Mouse (Mus musculus) embryonic stem cell, embryonic (primary cell): ENCODE results near the gene Nmral1.
"Not testable (repeated sequence)": the region's sequence is repeated elsewhere in the genome, so short reads cannot be mapped to it uniquely, and the experiment has no call there.

Experiments
- CTCF ChIA-PET, 4 experiments: fragments of 300-600 bp in 2 of 4; fragments of 350-600 bp in 2 of 4; sonication (Branson Sonifier 250); formaldehyde crosslinking; loops; one replicate each; lab custom pipeline; 2022; ENCODE audit warnings: inconsistent platforms in 2 of 4; lab: Charles Lee
- POLR2A ChIA-PET, 4 experiments: fragments of 300-600 bp in 2 of 4; fragments of 350-600 bp in 2 of 4; sonication (Branson Sonifier 250); formaldehyde crosslinking; loops; one replicate each; lab custom pipeline; 2022; ENCODE audit warnings: antibody characterized with exemption in 4 of 4, inconsistent platforms in 1 of 4; lab: Charles Lee

Gene Nmral1

DNA sequence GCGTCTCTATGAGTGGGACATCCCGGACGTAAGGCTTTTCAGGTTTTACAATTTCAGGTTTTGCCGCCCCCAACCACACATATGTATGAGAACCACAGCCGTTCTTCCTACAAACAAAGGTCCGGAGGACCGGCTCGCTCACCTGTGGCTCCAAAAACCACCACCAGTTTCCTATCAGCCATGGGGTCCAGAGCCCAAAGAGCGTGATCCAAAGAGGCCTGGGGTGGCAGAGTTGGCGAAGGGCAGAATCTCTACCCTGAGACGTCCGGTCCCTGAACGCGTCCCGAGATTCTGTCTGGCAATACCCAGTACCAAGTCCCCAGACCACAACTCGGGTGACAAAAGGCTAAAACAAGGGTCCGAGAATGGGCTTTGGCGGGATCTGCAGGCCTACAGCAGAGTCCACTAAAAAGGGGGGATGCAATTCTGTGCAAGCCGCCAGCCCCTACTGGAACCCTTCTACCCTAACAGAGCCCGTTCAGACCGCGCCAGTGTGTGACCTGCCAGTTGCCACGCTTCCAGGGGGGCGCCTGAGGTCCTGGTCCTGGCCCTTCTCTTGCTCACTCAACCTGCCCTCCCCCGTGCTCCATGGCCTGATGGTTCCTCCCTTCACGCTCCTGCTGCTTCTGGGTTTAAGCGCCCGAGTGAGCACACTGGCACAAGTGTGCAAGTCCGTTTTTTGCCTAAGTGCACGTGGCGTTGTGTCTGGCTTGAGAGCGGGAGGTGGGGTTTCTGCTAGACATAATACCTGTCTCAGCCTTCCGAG, at the start of gene Nmral1:
Gene Nmral1, minus strand, starts transcription at position 604 of the 766 bp plus-strand sequence.
- ChIA-PET POLR2A (interaction anchor here in 3 of 4 experiments (0.8 to 5.2 kb wide), 7 partner anchors 6 to 161 kb away, joined by 3 to 25 read pairs (median 4); partner anchors contain the start of genes Cdip1 (in 1 of the 3), Hmox2 (in 1 of the 3) and Ubald1 (in 1 of the 3)), CTCF (interaction anchor here in 1 of 4 experiments (1.4 kb wide), 1 partner anchor 52 kb away, joined by 3 read pairs; no protein-coding TSS in a partner anchor)

DNA sequence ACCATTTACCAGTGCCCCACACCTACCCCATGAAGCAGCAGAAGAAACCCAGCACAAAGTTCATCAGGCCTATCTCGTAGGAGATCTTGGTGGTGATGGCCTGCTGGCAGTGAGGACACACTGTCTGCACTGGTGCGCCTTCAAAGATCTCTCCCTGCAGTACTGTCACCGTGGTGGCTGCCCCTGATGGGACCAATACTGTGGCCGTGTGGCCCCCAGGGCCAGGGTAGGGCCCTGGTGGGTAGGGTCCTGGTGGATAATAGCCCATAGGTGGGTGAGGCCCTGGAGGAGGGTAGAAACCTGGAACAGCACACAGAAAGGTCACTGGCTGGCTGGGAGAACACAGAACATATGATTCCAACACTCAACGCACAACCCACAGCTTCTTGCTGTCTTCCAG, 49.6 kb upstream of the Nmral1 start:
- ChIA-PET CTCF (interaction anchor here in 2 of 4 experiments (0.7 to 1.0 kb wide), 2 partner anchors 8 to 206 kb away, joined by 3 read pairs; no protein-coding TSS in a partner anchor), POLR2A (interaction anchor here in 2 of 4 experiments (0.5 to 1.1 kb wide), 3 partner anchors 34 to 108 kb away, joined by 3 read pairs; no protein-coding TSS in a partner anchor)

DNA sequence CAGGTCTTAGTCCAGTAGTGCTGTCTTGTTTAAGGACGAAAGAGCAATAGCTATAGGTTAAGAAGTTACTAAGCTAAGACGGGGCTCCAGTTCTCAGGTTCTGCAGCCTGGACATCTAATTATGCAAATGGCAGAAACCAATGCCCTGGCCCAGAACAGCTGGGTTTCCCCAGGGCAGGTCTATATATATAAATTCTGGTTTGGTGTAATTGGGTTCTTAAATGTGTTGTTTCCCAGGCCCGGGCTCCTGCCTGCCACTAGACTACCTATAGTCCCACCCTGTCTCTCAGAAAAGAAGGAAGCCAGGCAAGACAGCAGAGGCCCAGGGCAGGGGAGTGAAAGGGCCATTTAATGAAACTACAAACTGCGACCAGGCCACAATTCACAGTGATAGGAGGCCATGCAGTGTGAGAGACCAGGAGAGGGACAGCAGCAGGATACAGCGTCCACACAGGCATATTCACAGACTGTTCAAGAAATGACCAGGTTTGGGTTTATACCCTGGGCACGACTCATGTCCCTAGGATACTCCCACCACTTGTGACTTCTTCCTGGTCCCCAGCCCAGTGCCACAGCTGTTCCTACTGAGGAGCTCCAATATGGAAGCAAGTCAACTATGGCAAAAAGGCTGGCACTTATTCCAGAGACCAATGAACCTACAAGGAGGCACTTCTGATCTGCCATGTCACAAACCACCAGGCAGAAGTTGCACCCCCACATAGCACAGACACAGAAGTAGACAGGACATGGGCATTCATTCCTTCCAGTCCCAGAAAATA, 48.0 kb upstream of the Nmral1 start:
- ChIA-PET CTCF (no interaction called here), POLR2A (interaction anchor here in 3 of 4 experiments (0.9 to 1.5 kb wide), 6 partner anchors 9 to 113 kb away, joined by 3 to 4 read pairs (median 3); partner anchors contain the start of genes Cdip1 (in 1 of the 3), Coro7 (in 1 of the 3) and Ubald1 (in 1 of the 3))

DNA sequence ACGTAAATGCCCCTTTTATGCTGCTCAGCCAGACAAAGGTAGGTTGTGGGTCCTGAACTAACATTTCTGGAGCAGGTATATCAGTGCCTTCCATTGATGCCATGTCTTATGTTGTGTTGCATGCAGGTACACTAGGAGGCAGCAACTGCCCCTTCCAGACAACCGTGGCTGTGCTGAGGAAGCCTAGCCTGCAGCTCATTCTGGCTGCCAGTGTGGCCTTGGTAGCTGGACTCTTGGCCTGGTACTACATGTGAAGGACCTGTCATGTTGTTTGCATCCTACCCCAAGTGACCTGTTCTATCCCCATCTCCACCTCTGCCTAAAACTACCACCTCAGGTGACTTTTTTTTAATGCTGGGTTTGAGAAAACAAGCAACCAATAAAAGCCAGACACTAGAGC, 46.7 kb upstream of the Nmral1 start:
- CTCF ChIA-PET = interaction anchor here in 3 of 4 experiments (1.2 to 1.6 kb wide), 3 partner anchors 97 to 148 kb away, joined by 3 to 6 read pairs (median 3); no protein-coding TSS in a partner anchor
- POLR2A ChIA-PET = interaction anchor here in 2 of 4 experiments (0.5 to 1.5 kb wide), 4 partner anchors 9 to 105 kb away, joined by 3 to 11 read pairs (median 4); partner anchors contain the start of gene Cdip1 (in 1 of the 2)

DNA sequence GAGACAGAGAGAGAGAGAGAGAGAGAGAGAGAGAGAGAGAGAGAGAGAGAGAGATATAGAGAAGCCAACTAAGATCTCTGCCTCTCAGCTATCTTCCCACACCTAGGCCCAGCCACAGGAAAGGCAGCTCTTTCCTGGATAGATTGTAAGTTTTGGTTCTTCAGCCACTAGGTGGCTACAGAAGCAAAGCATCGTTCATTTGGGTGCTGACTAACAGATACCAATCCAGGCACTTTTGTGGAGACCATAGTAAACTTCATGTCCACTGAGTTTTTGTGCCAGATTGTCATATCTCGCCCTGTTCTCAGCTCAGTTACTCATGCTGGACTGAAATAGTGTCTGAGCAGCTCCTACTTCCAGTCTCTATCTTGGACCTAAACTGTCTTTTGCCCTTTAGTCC, 44.1 kb upstream of the Nmral1 start:
- ChIA-PET POLR2A (interaction anchor here in 2 of 4 experiments (0.6 to 2.7 kb wide), 15 partner anchors 8 to 572 kb away, joined by 3 to 9 read pairs (median 3); partner anchors contain the start of genes Cdip1 (in 2 of the 2), 4930562C15Rik (in 1 of the 2) and Ubald1 (in 1 of the 2)), CTCF (interaction anchor here (0.6 to 2.5 kb wide), 27 partner anchors 8 to 384 kb away, joined by 3 to 9 read pairs (median 4); partner anchors contain the start of genes Cdip1 (in 2 of the 4), 4930562C15Rik (in 1 of the 4), Coro7 (in 1 of the 4) and Sec14l5 (in 1 of the 4))

DNA sequence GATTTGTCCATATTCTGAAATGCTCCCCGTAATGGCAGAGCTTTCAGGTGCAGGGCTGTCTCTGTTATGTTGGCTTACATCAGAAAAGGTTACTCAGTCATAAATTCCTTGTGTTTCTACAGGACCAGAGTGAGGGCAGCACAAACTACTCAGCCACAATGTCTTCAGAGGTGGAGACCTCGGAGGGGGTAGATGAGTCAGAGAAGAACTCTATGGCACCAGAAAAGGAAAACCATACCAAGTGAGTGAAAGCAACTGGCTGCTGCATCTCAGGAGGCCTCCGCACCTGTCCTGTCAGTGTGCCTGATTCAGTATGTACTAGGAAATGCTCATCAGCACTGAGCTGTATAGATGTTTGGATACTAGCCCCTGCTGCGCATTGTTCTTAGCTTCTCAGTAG, 43.3 kb upstream of the Nmral1 start:
- ChIA-PET CTCF (interaction anchor here in 3 of 4 experiments (0.8 to 2.5 kb wide), 7 partner anchors 8 to 151 kb away, joined by 3 to 9 read pairs (median 6); no protein-coding TSS in a partner anchor), POLR2A (interaction anchor here in 2 of 4 experiments (0.8 to 2.7 kb wide), 7 partner anchors 8 to 118 kb away, joined by 3 to 8 read pairs (median 4); partner anchors contain the start of genes Cdip1 (in 2 of the 2) and Ubald1 (in 1 of the 2))

DNA sequence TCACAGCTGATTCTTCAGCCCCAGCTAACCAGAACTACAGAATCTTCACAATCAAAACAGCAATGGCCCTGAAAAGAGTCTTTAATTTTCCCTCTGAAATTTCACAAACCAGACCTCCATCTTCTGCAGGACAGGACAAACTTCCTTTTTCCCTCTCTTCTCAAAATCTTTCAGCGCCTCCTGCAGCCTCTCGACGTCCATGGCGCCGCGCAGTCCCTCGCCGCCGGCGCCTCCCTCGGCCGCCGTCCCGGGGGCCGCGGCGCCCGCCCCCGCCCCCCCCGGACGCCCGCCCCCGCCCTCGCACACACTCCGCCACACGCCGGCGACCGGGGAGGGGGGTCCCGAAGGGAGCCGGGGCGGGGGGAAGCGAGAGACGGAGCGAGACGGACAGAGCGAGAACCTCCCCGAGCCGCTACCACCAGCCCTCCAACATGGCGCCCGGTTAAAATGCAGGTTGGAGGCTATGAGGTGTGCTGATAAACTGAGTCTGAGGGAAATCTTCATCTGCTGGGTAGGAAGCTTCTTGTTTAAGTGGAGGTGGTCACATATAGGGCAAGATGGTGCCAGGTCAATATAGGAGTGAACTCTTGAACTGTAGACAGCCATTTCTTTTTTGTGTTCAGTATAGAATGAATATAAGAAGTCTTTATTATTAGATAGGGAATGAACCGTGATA, 37.6 kb upstream of the Nmral1 start:
- POLR2A ChIA-PET = interaction anchor here in 1 of 4 experiments (1.8 kb wide), 1 partner anchor 15 kb away, joined by 4 read pairs; no protein-coding TSS in a partner anchor
- CTCF ChIA-PET = not testable (repeated sequence)

DNA sequence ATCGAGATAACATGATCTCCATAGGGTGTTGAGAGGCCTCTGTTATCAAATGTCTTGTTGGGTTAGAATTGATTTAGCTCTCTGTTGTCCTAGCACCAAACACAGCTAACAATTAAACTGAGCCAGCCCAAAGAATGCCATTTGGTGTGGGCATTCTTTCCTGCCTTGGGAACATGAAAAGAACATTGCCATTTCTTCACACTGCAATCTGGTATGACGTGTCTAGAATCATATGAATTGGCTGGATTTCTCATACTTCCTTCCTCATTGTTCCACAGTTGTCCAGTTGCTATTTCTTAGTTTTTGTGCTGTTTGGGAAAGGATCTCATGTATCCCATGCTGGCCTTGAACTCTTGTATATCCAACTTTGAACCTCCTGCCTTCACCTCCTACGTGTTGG, 34.9 kb upstream of the Nmral1 start:
- POLR2A ChIA-PET = interaction anchor here in 2 of 4 experiments (1.0 to 1.5 kb wide), 2 partner anchors 10 to 12 kb away, joined by 4 read pairs; no protein-coding TSS in a partner anchor
- CTCF ChIA-PET = interaction anchor here in 1 of 4 experiments (1.1 kb wide), 1 partner anchor 9 kb away, joined by 5 read pairs; no protein-coding TSS in a partner anchor

DNA sequence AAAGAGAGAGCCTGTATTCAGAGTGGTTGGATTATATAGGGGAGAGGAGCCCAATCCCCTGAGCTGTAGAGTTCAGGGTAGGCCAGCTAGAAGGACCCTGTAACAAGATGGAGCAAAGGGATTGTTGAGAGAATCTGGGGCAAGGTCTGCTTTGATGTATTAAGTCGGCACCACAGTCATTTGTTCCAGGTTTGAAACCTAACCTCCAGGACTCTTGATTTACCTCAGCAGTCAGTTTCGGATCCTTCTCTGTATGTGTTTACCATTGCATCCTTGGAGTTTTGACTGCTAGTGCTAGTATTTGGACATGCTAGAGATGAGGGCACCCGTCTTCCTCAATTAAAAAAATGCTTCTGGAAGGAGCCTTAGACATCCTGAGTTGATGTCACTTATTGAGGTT, 33.0 kb upstream of the Nmral1 start:
- POLR2A ChIA-PET = interaction anchor here in 2 of 4 experiments (0.6 to 3.3 kb wide), 3 partner anchors 10 to 122 kb away, joined by 4 to 16 read pairs (median 5); no protein-coding TSS in a partner anchor
- CTCF ChIA-PET = no interaction called here

DNA sequence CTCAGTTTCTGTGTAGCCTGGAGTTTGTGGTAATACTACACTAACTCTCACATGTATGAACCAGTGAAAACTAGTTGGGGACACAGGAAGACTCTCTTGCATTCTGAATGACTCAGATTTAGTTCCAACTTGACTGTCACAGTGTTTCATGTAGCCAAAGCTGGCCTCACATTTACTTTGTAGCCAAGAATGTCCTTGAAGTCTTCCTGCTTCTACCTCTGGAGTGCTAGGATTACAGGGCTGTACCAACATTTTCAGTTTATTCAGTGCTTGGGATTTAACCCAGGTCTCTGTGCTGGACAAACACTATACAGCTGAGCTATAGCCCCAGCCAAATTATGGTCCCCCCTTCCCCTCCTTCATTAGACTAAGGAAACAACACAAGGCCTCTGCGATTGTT, 23.0 kb upstream of the Nmral1 start:
- ChIA-PET POLR2A (interaction anchor here in 2 of 4 experiments (0.6 to 2.5 kb wide), 10 partner anchors 8 to 25 kb away, joined by 3 to 16 read pairs (median 4); partner anchors contain the start of gene Hmox2 (in 1 of the 2)), CTCF (interaction anchor here in 1 of 4 experiments (2.0 kb wide), 1 partner anchor 21 kb away, joined by 4 read pairs; no protein-coding TSS in a partner anchor)

DNA sequence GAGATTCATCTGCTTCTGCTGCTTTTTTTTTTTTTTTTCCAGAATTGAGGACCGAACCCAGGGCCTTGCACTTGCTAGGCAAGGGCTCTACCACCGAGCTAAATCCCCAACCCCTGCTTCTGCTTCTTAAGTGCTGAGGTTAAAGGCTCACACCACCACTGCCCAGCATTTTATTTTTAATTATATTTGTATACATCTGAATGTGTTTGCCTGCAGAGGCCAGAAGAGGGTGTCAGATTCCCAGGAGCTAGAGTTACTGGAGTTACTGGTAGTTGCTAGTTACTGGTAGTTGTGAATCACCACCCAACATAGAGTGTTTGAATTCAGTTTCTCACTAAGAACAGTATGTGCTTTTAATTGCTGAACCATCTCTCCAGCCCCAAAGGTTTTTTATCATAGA, 20.8 kb upstream of the Nmral1 start:
- CTCF ChIA-PET = interaction anchor here in 1 of 4 experiments (0.6 kb wide), 1 partner anchor 137 kb away, joined by 3 read pairs; no protein-coding TSS in a partner anchor
- POLR2A ChIA-PET = interaction anchor here in 1 of 4 experiments (0.6 to 1.6 kb wide), 6 partner anchors 8 to 154 kb away, joined by 3 to 7 read pairs (median 3); partner anchors contain the start of gene Hmox2

DNA sequence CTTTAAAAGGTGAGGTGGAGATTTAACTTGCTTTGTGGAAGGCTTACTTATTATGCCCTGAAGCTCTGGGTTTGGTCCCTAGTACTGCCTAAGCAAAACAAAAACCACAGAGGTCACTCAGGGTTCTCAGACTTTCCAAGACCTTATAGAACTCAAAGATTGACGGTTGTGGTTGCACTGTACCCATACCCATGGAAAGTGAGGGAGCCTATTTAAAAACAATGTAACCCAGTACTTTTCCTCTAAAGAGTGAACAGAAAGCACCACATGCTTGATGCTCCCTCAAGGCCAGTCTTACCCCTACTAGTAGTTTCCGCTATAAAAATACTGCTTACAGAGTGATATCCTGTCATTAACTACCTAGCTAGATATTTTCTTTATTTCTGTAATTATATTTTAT, 17.1 kb upstream of the Nmral1 start:
- ChIA-PET POLR2A (interaction anchor here in 2 of 4 experiments (0.9 to 1.4 kb wide), 6 partner anchors 10 to 150 kb away, joined by 3 to 4 read pairs (median 3); partner anchors contain the start of genes Coro7 (in 1 of the 2) and Hmox2 (in 1 of the 2)), CTCF (no interaction called here)

DNA sequence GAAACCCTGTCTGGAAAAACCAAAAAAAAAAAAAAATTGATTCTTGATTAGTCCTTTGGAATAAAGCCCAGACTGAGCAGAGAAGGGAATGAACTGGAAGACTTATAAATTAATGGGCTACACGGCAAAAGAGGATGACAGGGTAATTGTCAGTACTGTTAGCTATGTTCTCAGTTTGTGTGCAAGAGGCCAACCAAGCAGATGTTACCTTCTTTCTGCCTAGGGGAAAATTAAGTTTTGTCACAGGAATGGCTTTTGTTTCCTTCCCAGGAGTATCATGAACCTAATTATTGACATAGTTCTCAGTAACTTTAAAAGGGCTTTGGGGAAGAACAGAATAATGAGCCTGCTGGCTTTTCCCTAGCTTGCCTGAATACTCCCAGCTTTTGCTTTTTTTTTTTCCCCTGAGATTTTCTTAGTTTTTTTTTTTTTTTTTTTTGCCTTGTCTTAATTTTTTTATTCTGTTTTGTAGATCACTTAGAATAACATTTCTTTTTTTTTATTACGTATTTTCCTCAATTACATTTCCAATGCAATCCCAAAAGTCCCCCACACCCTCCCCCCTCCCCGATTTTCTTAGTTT, 11.7 kb upstream of the Nmral1 start:
- ChIA-PET CTCF (interaction anchor here in 2 of 4 experiments (0.6 kb wide), 3 partner anchors 123 to 551 kb away, joined by 3 to 8 read pairs (median 6); no protein-coding TSS in a partner anchor), POLR2A (interaction anchor here (0.7 to 2.1 kb wide), 8 partner anchors 8 to 159 kb away, joined by 3 to 10 read pairs (median 4); partner anchors contain the start of gene Ubald1 (in 1 of the 4))

DNA sequence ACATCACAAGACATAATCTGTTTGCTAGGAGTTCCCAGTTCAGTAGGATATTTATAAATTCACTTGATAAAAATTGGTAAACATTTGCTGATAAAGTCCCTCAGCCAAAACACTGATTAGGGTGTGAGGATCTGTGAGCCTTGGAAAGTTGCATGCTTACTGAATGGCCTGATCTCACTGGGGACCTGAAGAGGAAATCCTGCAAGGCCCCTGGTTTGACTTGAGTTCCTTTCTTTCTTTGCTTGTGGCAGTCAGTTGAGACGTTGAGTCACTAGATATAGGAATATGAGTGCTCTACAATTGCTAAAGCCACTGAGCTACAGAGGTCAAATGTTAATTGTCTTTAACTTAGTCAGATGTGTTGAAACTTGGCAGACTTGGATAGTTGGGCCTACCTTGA, 8.8 kb upstream of the Nmral1 start:
- POLR2A ChIA-PET = interaction anchor here in 1 of 4 experiments (0.6 to 1.9 kb wide), 3 partner anchors 27 to 92 kb away, joined by 3 to 5 read pairs (median 4); no protein-coding TSS in a partner anchor
- CTCF ChIA-PET = no interaction called here

DNA sequence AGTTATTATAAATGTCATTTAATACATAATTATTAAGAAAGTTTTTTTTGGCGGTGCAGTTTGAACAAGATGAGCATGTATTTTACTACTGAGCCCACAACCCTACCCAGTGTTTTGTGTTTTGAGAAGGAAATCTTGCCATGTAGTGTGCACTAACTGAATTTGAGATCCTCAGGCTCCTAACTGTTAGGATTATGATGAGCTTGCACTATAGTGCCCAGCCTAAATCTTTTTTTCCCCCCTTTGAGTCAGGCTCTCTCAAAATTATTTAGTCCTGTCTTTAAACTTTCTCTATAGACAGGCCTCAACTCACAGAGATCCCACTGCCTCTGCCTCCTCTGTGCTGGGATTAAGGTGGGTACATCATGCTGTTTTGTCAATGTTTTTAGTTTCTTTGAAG, 8.4 kb upstream of the Nmral1 start:
- CTCF ChIA-PET = interaction anchor here in 2 of 4 experiments (0.9 to 1.3 kb wide), 3 partner anchors 60 to 168 kb away, joined by 3 read pairs; partner anchors contain the start of gene Tfap4 (in 1 of the 2)
- POLR2A ChIA-PET = interaction anchor here in 2 of 4 experiments (0.6 to 5.4 kb wide), 11 partner anchors 11 to 153 kb away, joined by 3 to 31 read pairs (median 15); partner anchors contain the start of genes Cdip1 (in 1 of the 2), Coro7 (in 1 of the 2) and Ubald1 (in 1 of the 2)
